Mouse (Mus musculus) embryonic facial prominence, embryonic 14.5 days (tissue): ENCODE measurements around the gene Gm45837. TPM values are rescaled to one million over a fixed set of nuclear protein-coding genes. Genes with fewer than 3 reads are reported as not detected.
A peak's percentile ranks its signal among the peaks of the same experiment; 100 is the strongest.

Experiments
- ATAC-seq: fragments of 200-750 bp; cut with Nextera tagmentation; 2 replicates; pipeline ENCODE4 v1.8.0; 2017; ENCODE audit warnings: low read depth, moderate number of reproducible peaks, moderate TSS enrichment
- DNase-seq: peaks from one replicate; pipeline ENCODE4 v3.0.0-alpha.2; 2015; ENCODE audit warnings: low spot score
- H3K27ac ChIP-seq: fragments of 300-500 bp; sonication (generic); replicated peaks from 2 replicates; pipeline ENCODE4 v1.5.1; 2014; ENCODE audit warnings: low read depth, mild to moderate bottlenecking, low read length, moderate library complexity
- H3K27me3 ChIP-seq: fragments of 300-500 bp; sonication (generic); replicated peaks from 2 replicates; pipeline ENCODE4 v1.6.1; 2014; ENCODE audit warnings: low read length; ENCODE audit not compliant: control insufficient read depth, insufficient read depth
- H3K36me3 ChIP-seq: fragments of 300-500 bp; sonication (generic); 2 replicates; pipeline ENCODE4 v1.6.1; 2014; ENCODE audit warnings: low read length, mixed read lengths; ENCODE audit not compliant: control insufficient read depth, insufficient read depth
- H3K4me1 ChIP-seq: fragments of 300-500 bp; sonication (generic); 2 replicates; pipeline ENCODE4 v1.6.1; 2014; ENCODE audit warnings: antibody characterized with exemption, low read length; ENCODE audit not compliant: control insufficient read depth, insufficient read depth
- H3K4me2 ChIP-seq: fragments of 300-500 bp; sonication (generic); 2 replicates; pipeline ENCODE4 v1.6.1; 2014; ENCODE audit warnings: low read depth, mild to moderate bottlenecking, low read length, moderate library complexity, mixed read lengths
- H3K4me3 ChIP-seq: fragments of 300-500 bp; sonication (generic); 2 replicates; pipeline ENCODE4 v1.5.1; 2014; ENCODE audit warnings: low read depth, mild to moderate bottlenecking, low read length
- H3K9ac ChIP-seq: fragments of 300-500 bp; sonication (generic); 2 replicates; pipeline ENCODE4 v1.6.1; 2014; ENCODE audit warnings: low read depth, mild to moderate bottlenecking, low read length, moderate library complexity, mixed read lengths
- H3K9me3 ChIP-seq: fragments of 300-500 bp; sonication (generic); 2 replicates; pipeline ENCODE4 v1.6.1; 2016; ENCODE audit warnings: low read length; ENCODE audit not compliant: control insufficient read depth
- WGBS: fragments of 180-500 bp; shearing (Covaris S2); extraction: QIAGEN DNeasy Blood & Tissue Kit; methylation state at CpG from one replicate; pipeline ENCODE4 v1.1.7; 2014; 5-methylcytosine and 5-hydroxymethylcytosine counted together
- polyA plus RNA-seq: library from polyadenylated mRNA; unstranded; fragments of >200 nt; fragmentation: Nextera tagmentation; extraction: Ambion mirVana; gene quantifications from 2 replicates; pipeline ENCODE4 v1.2.1, GENCODE M21; 2014

Gm45837 gene
- polyA plus RNA-seq, 1 experiment from 2014 or later = not detected

DNA sequence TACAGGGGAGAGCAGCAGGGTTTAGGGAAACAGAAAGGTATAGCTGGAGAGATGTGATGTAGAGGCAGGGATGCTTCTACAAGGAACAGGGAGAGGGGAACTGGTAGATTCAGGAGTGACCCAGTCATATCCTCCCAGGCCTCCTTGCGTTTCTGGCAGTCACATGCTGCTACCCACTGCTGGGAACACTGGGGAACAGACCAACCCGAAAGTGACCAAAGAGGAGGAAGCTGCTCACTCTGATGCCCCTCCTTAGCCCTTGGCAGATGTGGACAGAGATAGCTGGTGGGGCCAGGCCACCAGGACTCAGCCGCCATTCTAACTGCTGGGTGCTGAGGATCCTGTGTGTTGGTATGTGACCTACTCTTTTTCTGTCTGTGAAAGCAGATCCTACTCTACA, 26.9 kb upstream of the Gm45837 start:
- 63% methylated on average over 3 of the region's 3 CpGs for WGBS
- H3K4me3 ChIP-seq = no peak overlapping the region
- DNase-seq (no peak), ATAC-seq (no peak)
- no peak overlapping the region for H3K4me2 ChIP-seq
- no peaks in the 10 kb centered on the region for H3K27me3 ChIP-seq
- H3K27ac ChIP-seq = no peak overlapping the region
- H3K4me1 ChIP-seq = peaks cover 12% of the 10 kb centered on the region
- H3K9me3 ChIP-seq = no peaks in the 10 kb centered on the region
- H3K9ac ChIP-seq = no peak overlapping the region
- H3K36me3 ChIP-seq = no peaks in the 10 kb centered on the region; the same call in 1 of the 2 replicates

DNA sequence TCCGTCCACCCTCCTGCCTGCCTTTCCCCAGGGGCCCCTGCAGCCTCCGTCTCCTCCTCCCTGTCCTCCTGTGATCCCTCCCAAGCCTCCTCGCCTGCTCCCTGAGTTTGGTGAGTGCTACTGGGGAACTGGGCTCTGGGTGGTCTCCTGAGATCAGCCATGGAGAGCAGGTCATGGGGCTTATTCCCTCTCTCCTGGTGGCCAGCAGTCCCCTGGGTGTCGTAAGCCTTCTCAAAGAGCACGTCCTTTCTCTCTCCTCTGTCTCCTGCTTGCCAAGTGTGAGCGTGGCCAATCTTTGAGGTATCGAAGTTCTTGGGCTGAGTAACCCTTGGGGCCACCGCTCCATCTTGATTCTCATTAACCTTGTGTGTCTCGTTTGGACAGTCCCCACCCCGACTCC, 25.8 kb upstream of the Gm45837 start:
- H3K4me3 ChIP-seq = no peak overlapping the region
- no peaks in the 10 kb centered on the region for H3K27me3 ChIP-seq
- no peak overlapping the region for H3K9ac ChIP-seq
- H3K9me3 ChIP-seq = no peaks in the 10 kb centered on the region
- no peak overlapping the region for H3K27ac ChIP-seq
- no peak overlapping the region for H3K4me2 ChIP-seq
- ATAC-seq (no peak), DNase-seq (no peak)
- 63% methylated on average over 10 of the region's 10 CpGs for WGBS
- peaks cover 12% of the 10 kb centered on the region for H3K4me1 ChIP-seq
- no peaks in the 10 kb centered on the region; the same call in 1 of the 2 replicates for H3K36me3 ChIP-seq

DNA sequence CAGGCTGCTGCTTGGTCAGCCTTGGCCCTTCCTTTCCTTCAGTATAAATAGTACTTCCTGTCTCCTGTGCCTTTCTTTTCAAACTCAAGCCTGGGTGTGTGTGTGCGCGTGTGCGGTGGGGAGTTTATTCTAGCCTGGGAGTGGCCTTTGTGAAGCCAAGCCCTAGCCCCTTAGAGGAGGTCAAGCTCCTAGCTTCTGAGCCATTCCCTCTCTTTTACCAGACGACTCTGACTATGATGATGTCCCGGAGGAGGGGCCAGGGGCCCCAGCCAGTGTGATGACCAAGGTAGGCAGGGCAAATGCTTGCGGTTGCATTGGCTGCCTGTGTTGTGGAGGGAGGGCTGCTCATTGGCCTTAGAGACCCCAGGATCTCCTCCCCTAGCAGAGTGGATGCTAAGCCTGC, 25.4 kb upstream of the Gm45837 start:
- no peak for DNase-seq
- H3K9me3 ChIP-seq = no peaks in the 10 kb centered on the region
- peaks cover 4% of the 10 kb centered on the region; the same call in 1 of the 2 replicates for H3K36me3 ChIP-seq
- H3K27ac ChIP-seq = no peak overlapping the region
- no peak overlapping the region for H3K4me3 ChIP-seq
- H3K27me3 ChIP-seq = no peaks in the 10 kb centered on the region
- 0 out of 2 replicates have a peak, but pooled peaks have one; percentile 16 for ATAC-seq
- WGBS = 40% methylated on average over 5 of the region's 6 CpGs
- H3K4me1 ChIP-seq = peaks cover 12% of the 10 kb centered on the region
- no peak overlapping the region for H3K9ac ChIP-seq
- no peak overlapping the region for H3K4me2 ChIP-seq

DNA sequence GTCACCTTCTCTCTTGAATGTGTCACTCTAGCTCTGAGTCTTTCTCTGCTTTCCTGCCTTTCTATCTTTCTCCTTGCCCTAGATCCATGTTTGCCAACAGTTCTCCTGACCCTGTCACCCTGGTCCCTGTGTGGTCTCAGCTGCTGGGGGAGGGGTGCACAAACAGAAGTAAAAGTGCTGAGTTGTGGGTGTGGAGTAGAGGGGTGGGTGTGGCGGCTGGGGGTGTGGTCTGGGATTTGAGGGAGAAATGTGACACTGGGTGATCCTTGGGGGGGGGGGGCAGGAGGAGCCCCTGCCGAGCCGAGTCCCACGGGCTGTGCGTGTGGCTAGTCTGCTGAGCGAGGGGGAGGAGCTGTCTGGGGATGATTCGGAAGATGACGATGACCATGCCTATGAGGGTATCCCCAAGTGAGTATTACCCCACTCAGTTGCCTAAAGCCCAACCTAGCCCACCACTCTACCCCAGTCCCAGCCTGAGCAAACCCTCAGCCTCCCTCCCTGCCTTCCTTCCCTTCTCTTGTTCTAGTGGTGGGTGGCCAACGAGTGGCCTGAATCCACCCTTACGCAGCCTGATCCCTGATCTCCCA, 24.7 kb upstream of the Gm45837 start:
- DNase-seq = no peak

DNA sequence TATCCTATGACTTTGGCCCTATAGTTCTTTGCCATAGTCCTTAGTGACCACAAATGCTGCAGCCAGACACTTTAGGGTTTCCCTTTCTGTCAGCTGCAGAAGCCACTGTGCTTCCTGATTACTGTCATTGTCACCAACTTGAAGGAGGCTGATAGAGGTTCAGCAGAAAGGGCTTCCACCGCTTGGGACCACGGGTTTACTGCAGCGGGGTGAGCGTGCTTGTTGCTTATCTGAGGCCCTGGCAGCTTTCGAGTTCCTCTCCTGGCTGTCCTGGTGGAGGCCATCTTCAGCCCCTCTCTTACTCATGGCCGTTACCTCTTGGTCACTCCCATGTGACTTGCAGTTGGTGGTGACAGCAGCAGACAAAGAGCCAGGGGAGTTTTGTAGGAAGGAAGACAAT, 21.4 kb upstream of the Gm45837 start:
- 86% methylated on average over 6 of the region's 6 CpGs for WGBS
- Histone ChIP-seq H3K27me3 (no peaks in the 10 kb centered on the region), H3K9ac (no peak overlapping the region), H3K4me2 (no peak overlapping the region), H3K27ac (no peak overlapping the region), H3K9me3 (no peaks in the 10 kb centered on the region), H3K4me3 (no peak overlapping the region), H3K4me1 (peaks cover 37% of the 10 kb centered on the region), H3K36me3 (peaks cover 4% of the 10 kb centered on the region; the same call in 1 of the 2 replicates)
- DNase-seq (no peak), ATAC-seq (no peak)

More for the DNA sequence above, 24.7 kb upstream of the Gm45837 start:
- Histone ChIP-seq H3K27ac (no peak overlapping the region), H3K4me1 (peaks cover 12% of the 10 kb centered on the region), H3K9ac (0 out of 2 replicates have a peak overlapping the region, but pooled peaks have one; percentile 8), H3K4me3 (no peak overlapping the region), H3K36me3 (peaks cover 4% of the 10 kb centered on the region; the same call in 1 of the 2 replicates), H3K9me3 (no peaks in the 10 kb centered on the region), H3K27me3 (no peaks in the 10 kb centered on the region), H3K4me2 (no peak overlapping the region)
- peak; percentile 15; the same call in 1 of the 2 replicates for ATAC-seq
- 67% methylated on average over 3 of the region's 10 CpGs for WGBS

DNA sequence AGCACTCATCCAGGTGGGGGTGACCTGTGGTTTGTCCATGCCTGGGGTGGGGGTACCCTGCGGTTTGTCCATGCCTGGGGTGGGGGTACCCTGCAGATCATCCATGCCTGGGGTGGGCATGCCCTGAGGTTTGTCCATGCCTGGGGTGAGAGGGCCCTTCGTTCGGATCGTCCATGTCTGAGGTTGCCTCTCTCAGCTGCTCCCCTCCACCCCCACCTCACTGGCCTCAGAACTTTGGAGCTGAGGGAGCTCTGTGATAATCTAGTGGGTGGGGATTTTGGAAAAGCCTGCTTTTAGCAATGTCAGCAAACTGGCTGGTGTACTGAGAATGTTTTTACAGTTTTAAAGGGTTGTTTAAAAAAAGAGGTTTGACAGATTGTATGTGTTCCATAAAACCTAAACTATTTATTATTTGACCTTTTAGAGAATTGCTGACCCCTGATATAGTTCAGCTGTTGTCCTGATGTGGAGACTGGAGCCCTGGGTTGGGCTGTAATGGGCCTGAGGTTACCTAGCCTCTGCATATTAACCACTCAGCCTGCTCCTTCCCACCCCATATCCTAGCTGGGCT, 18.7 kb upstream of the Gm45837 start:
- peak overlapping the region; percentile 97 for H3K27ac ChIP-seq
- ATAC-seq = no peak
- peak; percentile 34 for DNase-seq
- 0 out of 2 replicates have a peak overlapping the region, but pooled peaks have one; percentile 40 for H3K9ac ChIP-seq
- WGBS = 32% methylated on average over 3 of the region's 4 CpGs
- no peak overlapping the region for H3K4me2 ChIP-seq
- H3K4me1 ChIP-seq = peaks cover 32% of the 10 kb centered on the region
- no peaks in the 10 kb centered on the region for H3K9me3 ChIP-seq
- H3K36me3 ChIP-seq = peaks cover 13% of the 10 kb centered on the region
- H3K27me3 ChIP-seq = no peaks in the 10 kb centered on the region
- no peak overlapping the region for H3K4me3 ChIP-seq

DNA sequence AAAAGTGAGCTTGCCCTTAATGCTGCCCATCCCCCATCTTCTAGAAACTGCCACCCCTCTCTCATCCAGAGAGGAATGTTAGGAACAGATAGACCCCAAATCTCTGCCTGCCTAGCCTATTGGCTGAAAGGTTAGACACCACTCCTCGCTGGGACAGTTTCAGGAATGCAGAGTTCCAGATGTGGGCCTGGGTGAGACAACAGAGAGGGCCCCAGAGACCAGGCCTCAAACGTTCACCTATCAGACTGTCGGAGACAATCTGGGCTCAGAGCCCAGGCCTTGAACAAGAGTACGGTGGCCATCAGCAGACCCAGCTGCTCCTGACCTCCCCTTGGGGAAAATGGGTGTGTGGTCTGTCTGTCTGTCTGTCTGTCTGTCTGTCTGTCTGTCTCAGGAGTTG, 17.7 kb upstream of the Gm45837 start:
- Histone ChIP-seq H3K4me1 (peaks cover 32% of the 10 kb centered on the region), H3K9ac (peak overlapping the region; percentile 47), H3K9me3 (no peaks in the 10 kb centered on the region), H3K4me3 (no peak overlapping the region), H3K4me2 (peak overlapping the region; percentile 62; the same call in 1 of the 2 replicates), H3K27ac (peak overlapping the region; percentile 97), H3K27me3 (no peaks in the 10 kb centered on the region), H3K36me3 (peaks cover 23% of the 10 kb centered on the region)
- WGBS = 25% methylated on average over 4 of the region's 4 CpGs
- DNase-seq = peak; percentile 65
- no peak for ATAC-seq

DNA sequence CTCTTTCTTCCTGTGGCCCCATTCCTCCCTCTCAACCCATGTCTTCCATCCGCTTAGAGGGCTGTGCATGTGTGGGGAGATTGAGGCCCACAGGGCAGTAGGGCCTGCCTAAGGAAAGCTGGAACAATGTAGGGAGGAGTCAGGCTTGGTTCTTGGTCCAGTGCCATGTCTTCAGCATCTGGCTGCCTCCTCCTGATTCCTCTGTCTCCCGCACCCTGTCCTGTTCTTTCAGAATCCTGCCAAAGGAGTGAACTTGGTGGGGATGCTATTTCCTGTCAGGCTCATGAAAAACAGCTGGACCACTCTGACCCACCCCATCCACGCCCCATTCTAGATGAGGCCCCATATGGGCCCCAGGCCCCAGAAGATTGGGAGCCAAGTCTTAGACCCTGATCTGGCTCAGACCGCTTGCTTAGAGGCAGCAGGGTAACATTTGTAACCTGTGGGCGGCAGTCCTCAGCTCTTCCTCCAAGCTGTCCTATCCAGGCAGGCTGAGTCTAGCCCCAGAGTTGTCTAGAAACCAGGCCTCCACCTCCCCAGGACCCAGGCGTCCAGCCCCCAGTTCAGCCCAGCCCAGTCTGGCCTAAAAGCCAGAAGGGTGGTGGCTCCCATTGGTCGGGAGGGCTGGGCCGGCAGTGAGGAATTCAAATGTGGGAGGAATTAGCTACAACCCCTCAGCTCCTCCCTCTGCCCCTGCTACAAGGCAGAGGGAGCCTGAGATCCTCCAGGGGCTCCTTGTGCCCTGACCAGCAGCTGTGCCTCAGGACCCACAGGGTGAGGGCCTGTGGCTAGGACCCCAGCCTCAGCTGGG, 16.8 kb upstream of the Gm45837 start:
- Histone ChIP-seq H3K36me3 (peaks cover 30% of the 10 kb centered on the region), H3K4me1 (peaks cover 32% of the 10 kb centered on the region), H3K27me3 (no peaks in the 10 kb centered on the region), H3K4me2 (peak overlapping the region; percentile 62), H3K9me3 (no peaks in the 10 kb centered on the region), H3K4me3 (peak overlapping the region; percentile 38), H3K27ac (peak overlapping the region; percentile 97), H3K9ac (peak overlapping the region; percentile 58)
- DNase-seq (peak; percentile 94), ATAC-seq (peak; percentile 88)
- 23% methylated on average over 8 of the region's 8 CpGs for WGBS
